Comparison of ENCODE assay signal across 24 mouse cellular contexts in the genomic region with DNA sequence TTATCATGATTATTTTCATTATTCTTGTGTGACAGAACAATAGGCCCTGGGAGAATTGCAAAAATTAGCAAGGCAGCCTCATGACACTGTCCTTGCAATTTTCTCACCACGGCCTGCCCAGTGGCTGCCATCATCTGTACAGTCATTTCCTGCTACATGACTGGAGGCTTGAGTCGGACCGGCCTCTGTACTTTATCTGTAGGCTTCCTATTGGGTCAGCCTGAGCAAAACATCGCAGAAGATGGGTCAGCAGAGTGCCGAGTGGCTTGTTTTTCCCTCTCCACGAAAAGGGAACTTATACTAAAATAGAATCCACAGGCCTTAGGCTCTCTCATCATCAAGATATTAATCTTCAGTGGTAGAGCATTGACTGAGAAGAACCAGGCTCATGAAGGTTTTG. TPM values are rescaled to one million over a fixed set of nuclear protein-coding genes. Genes with fewer than 3 reads are reported as not detected.
A peak's percentile ranks its signal among the peaks of the same experiment; 100 is the strongest.
DNase-seq lines count a peak whose midpoint lies in the region; ATAC-seq and TF ChIP-seq lines count a peak whose summit lies in the region.
"Had no signal": no experiment of that assay in that cellular context is flagged by ENCODE, and none has a peak within 500 bp of the region (broad histone marks: within the 10 kb centered on the region; RNA-seq: fewer than 3 reads in every experiment).

No protein-coding gene starts in this region.

- TF ChIP-seq POLR2A in liver, adult 2 months (IDR thresholded peaks at IDR 0.05; ENCODE audit: extremely low read depth, insufficient read depth, low read length), result no peak

- H3K4me2 ChIP-seq in forebrain, embryonic 15.5 days (replicated peaks), result no peak overlapping the region
- H3K4me2 ChIP-seq in liver, embryonic 11.5 days, result no peak overlapping the region
- H3K4me2 ChIP-seq in neural tube, embryonic 14.5 days (ENCODE audit: low read depth, low read length), result no peak overlapping the region
- H3K4me2 ChIP-seq: embryonic facial prominence, embryonic 12.5 days; heart, embryonic 11.5 days; limb, embryonic 12.5 days; liver, embryonic 15.5 days; neural tube, embryonic 12.5 days had no signal

- H3K27ac ChIP-seq in forebrain, embryonic 10.5 days, result 0 out of 2 replicates have a peak overlapping the region, but pooled peaks have one; percentile 7
- no peak overlapping the region for H3K27ac ChIP-seq in forebrain, embryonic 15.5 days (replicated peaks)
- H3K27ac ChIP-seq in liver, adult 2 months (replicated peaks; ENCODE audit: insufficient read depth, low read depth, low read length), result no peak overlapping the region
- no peak overlapping the region for H3K27ac ChIP-seq in liver, embryonic 11.5 days (ENCODE audit: low read depth, low read length)
- H3K27ac ChIP-seq in brown adipose tissue, adult 24 weeks (replicated peaks; ENCODE audit: low read depth, low read length), result 0 out of 2 replicates have a peak overlapping the region, but pooled peaks have one; percentile 49
- peak overlapping the region; percentile 44; the same call in 1 of the 2 replicates for H3K27ac ChIP-seq in neural tube, embryonic 14.5 days (ENCODE audit: low read depth, low read length)
- H3K27ac ChIP-seq: embryonic facial prominence, embryonic 12.5 days; limb, embryonic 12.5 days; liver, embryonic 15.5 days; neural tube, embryonic 12.5 days had no signal

- H3K4me3 ChIP-seq in forebrain, embryonic 10.5 days, result no peak overlapping the region
- H3K4me3 ChIP-seq in forebrain, embryonic 15.5 days, result no peak overlapping the region
- no peak overlapping the region for H3K4me3 ChIP-seq in liver, adult 2 months (ENCODE audit: insufficient read depth, low read depth, low read length)
- no peak overlapping the region for H3K4me3 ChIP-seq in liver, embryonic 11.5 days (ENCODE audit: low read depth, low read length)
- no peak overlapping the region for H3K4me3 ChIP-seq in brown adipose tissue, adult 24 weeks (ENCODE audit: insufficient read depth, low read depth, low read length)
- H3K4me3 ChIP-seq in neural tube, embryonic 14.5 days (ENCODE audit: low read depth, low read length), result no peak overlapping the region
- H3K4me3 ChIP-seq: embryonic facial prominence, embryonic 12.5 days; erythroblast, embryonic 14.5 days; limb, embryonic 12.5 days; liver, embryonic 15.5 days; neural tube, embryonic 12.5 days had no signal

- TF ChIP-seq CTCF in liver, adult 2 months (IDR thresholded peaks at IDR 0.05; ENCODE audit: low read depth, low read length), result no peak

- 89% methylated on average over 6 of the region's 6 CpGs for WGBS in forebrain, embryonic 10.5 days
- 89% methylated on average over 6 of the region's 6 CpGs for WGBS in forebrain, embryonic 15.5 days
- 71% methylated on average over 6 of the region's 6 CpGs for WGBS in liver, adult 2 months
- WGBS in liver, embryonic 11.5 days, result 33% methylated on average over 6 of the region's 6 CpGs
- WGBS in neural tube, embryonic 14.5 days, result 71% methylated on average over 6 of the region's 6 CpGs

- no peak overlapping the region for H3K9ac ChIP-seq in forebrain, embryonic 15.5 days (replicated peaks)
- H3K9ac ChIP-seq in liver, adult 2 months (ENCODE audit: low read depth, low read length), result no peak overlapping the region
- H3K9ac ChIP-seq in liver, embryonic 11.5 days (ENCODE audit: low read depth, low read length), result no peak overlapping the region
- no peak overlapping the region for H3K9ac ChIP-seq in neural tube, embryonic 14.5 days (replicated peaks; ENCODE audit: low read depth, low read length)
- H3K9ac ChIP-seq: embryonic facial prominence, embryonic 12.5 days; limb, embryonic 12.5 days; liver, embryonic 15.5 days; neural tube, embryonic 12.5 days had no signal

- ATAC-seq in forebrain, embryonic 15.5 days (replicated peaks), result no peak
- ATAC-seq in liver, embryonic 11.5 days (replicated peaks; ENCODE audit: low FRiP score), result no peak
- ATAC-seq in neural tube, embryonic 14.5 days (ENCODE audit: low read depth), result 0 out of 2 replicates have a peak, but pooled peaks have one; percentile 18
- no peak for ATAC-seq in megakaryocyte-erythroid progenitor cell, adult 5-6 weeks (replicated peaks; ENCODE audit: low FRiP score, low TSS enrichment, poor library complexity, severe bottlenecking)
- ATAC-seq: forebrain, embryonic 14.5 days; lung, postnatal 0 days had no signal

- H3K27me3 ChIP-seq in forebrain, embryonic 10.5 days (ENCODE audit: poor library complexity, severe bottlenecking), result no peaks in the 10 kb centered on the region
- H3K27me3 ChIP-seq in forebrain, embryonic 15.5 days, result no peaks in the 10 kb centered on the region
- no peaks in the 10 kb centered on the region for H3K27me3 ChIP-seq in liver, adult 2 months (ENCODE audit: control insufficient read depth, insufficient read depth, low read length)
- no peaks in the 10 kb centered on the region for H3K27me3 ChIP-seq in liver, embryonic 11.5 days (replicated peaks; ENCODE audit: control insufficient read depth, insufficient read depth, low read length)
- no peaks in the 10 kb centered on the region for H3K27me3 ChIP-seq in neural tube, embryonic 14.5 days (ENCODE audit: control insufficient read depth, insufficient read depth, low read length)
- H3K27me3 ChIP-seq: embryonic facial prominence, embryonic 12.5 days; limb, embryonic 12.5 days; liver, embryonic 15.5 days; neural tube, embryonic 12.5 days had no signal

- no peak for DNase-seq in forebrain, embryonic 10.5 days (ENCODE audit: extremely low spot score, low spot score)
- peak; percentile 20 for DNase-seq in liver, adult 2 months (ENCODE audit: extremely low read depth, low read depth, low spot score)
- DNase-seq in liver, embryonic 11.5 days (ENCODE audit: low spot score), result no peak
- DNase-seq in ovary, postnatal 36 days (ENCODE audit: low spot score), result no peak
- DNase-seq: adrenal gland, postnatal 36 days; cerebellum, adult 9-10 months; gastrocnemius, postnatal 25 days; heart, postnatal 10 days; kidney, adult 2 months; kidney, postnatal 36 days; layer of hippocampus, adult 9-11 months had no signal

- H3K9me3 ChIP-seq in forebrain, embryonic 10.5 days, result 0 out of 2 replicates have a peak, but pooled peaks cover 4% of the 10 kb centered on the region
- no peaks in the 10 kb centered on the region for H3K9me3 ChIP-seq in forebrain, embryonic 15.5 days
- no peaks in the 10 kb centered on the region for H3K9me3 ChIP-seq in liver, embryonic 11.5 days (ENCODE audit: control insufficient read depth, low read length)
- H3K9me3 ChIP-seq in neural tube, embryonic 14.5 days (ENCODE audit: control insufficient read depth, low read length), result no peaks in the 10 kb centered on the region
- H3K9me3 ChIP-seq: embryonic facial prominence, embryonic 12.5 days; G1E; limb, embryonic 12.5 days; liver, embryonic 15.5 days; neural tube, embryonic 12.5 days had no signal

- peaks cover 16% of the 10 kb centered on the region for H3K4me1 ChIP-seq in forebrain, embryonic 10.5 days
- H3K4me1 ChIP-seq in forebrain, embryonic 15.5 days, result peaks cover 30% of the 10 kb centered on the region
- no peaks in the 10 kb centered on the region for H3K4me1 ChIP-seq in liver, adult 2 months (ENCODE audit: control insufficient read depth, insufficient read depth, low read length)
- H3K4me1 ChIP-seq in liver, embryonic 11.5 days (replicated peaks; ENCODE audit: control insufficient read depth, insufficient read depth, low read length), result peaks cover 6% of the 10 kb centered on the region
- no peaks in the 10 kb centered on the region; the same call in 1 of the 2 replicates for H3K4me1 ChIP-seq in brown adipose tissue, adult 24 weeks (ENCODE audit: control insufficient read depth, insufficient read depth, insufficient read length, low read length)
- 0 out of 2 replicates have a peak, but pooled peaks cover 3% of the 10 kb centered on the region for H3K4me1 ChIP-seq in neural tube, embryonic 14.5 days (ENCODE audit: control insufficient read depth, insufficient read depth, low read length)

- H3K79me2 ChIP-seq in liver, adult 2 months (ENCODE audit: control insufficient read depth, insufficient read depth, low read length), result no peaks in the 10 kb centered on the region

- H3K36me3 ChIP-seq in forebrain, embryonic 10.5 days (replicated peaks), result no peaks in the 10 kb centered on the region
- H3K36me3 ChIP-seq in forebrain, embryonic 15.5 days, result no peaks in the 10 kb centered on the region
- no peaks in the 10 kb centered on the region for H3K36me3 ChIP-seq in liver, adult 2 months (ENCODE audit: control insufficient read depth, insufficient read depth, low read length)
- no peaks in the 10 kb centered on the region for H3K36me3 ChIP-seq in liver, embryonic 11.5 days (ENCODE audit: control insufficient read depth, insufficient read depth, low read length)
- H3K36me3 ChIP-seq in neural tube, embryonic 14.5 days (ENCODE audit: control insufficient read depth, insufficient read depth, low read length), result no peaks in the 10 kb centered on the region
- H3K36me3 ChIP-seq: embryonic facial prominence, embryonic 12.5 days; G1E; limb, embryonic 12.5 days; liver, embryonic 15.5 days; neural tube, embryonic 12.5 days had no signal

RNA-seq across cellular contexts. Expression of a gene that starts 28.3 kb away (rescaled TPM):
- polyA plus RNA-seq in forebrain, embryonic 10.5 days (2016; fragmentation: Nextera tagmentation; extraction: Ambion mirVana), result 2.8 and 3.0 TPM in 2 replicates
- 20.9 and 22.8 TPM in 2 replicates for polyA plus RNA-seq in forebrain, embryonic 15.5 days (2015; fragmentation: Nextera tagmentation; extraction: Ambion mirVana)
- total RNA-seq in liver, adult 2 months (2014; rRNA removed), result 9.3 and 12.4 TPM in 2 replicates
- 8.0 and 9.3 TPM in 2 replicates for polyA plus RNA-seq in liver, adult 2 months (2012; rRNA removed)
- polyA plus RNA-seq in liver, embryonic 11.5 days (2014; fragmentation: Nextera tagmentation; extraction: Ambion mirVana), result 2.2 and 2.6 TPM in 2 replicates
- polyA plus RNA-seq in brown adipose tissue, adult 24 weeks (2012; ENCODE audit: insufficient read depth, insufficient read length, missing spikeins), result 25.2 and 32.9 TPM in 2 replicates
- polyA plus RNA-seq in neural tube, embryonic 14.5 days (2014; fragmentation: Nextera tagmentation; extraction: Ambion mirVana), result 19.0 and 24.0 TPM in 2 replicates
- 11.2 and 11.9 TPM in 2 replicates for total RNA-seq in megakaryocyte-erythroid progenitor cell, adult 5-6 weeks (2014; fragmentation: Nextera tagmentation)
- 6.3 and 11.9 TPM in 2 replicates for total RNA-seq in megakaryocyte-erythroid progenitor cell, adult 5-6 weeks (2017)

Comparison
In these comparisons a context has a peak if more than half of its experiments do, and no peak if none do; other contexts are left out.
1. H3K27ac ChIP-seq: peak in forebrain, embryonic 10.5 days (single experiment), brown adipose tissue, adult 24 weeks (single experiment) and neural tube, embryonic 14.5 days (single experiment); none in forebrain, embryonic 15.5 days (single experiment), liver, adult 2 months (single experiment) and liver, embryonic 11.5 days (single experiment).